Mouse (Mus musculus): Measurements from ENCODE around the gene Kremen2.

Kremen2 gene

DNA sequence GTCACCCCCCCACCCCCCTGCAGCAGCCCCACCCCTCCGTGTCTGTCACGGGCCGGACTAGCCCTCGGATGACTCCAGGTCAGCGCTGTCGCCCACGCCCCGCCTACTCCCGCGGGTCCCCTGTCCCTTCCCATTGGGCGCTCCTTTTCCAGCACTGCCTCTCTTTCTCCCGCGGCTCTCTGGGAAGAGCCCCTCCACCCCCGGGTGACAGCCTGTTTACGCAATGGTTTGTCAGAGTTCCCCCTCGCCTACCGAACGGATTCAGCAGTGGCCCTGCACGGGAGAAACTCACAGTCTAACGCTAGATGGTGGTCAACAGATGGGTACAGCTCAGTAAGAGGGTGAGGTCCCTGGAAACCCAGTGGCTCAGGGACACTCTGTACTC is 18.9 kb downstream of the Kremen2 start:
- DNase-seq = no peak

DNA sequence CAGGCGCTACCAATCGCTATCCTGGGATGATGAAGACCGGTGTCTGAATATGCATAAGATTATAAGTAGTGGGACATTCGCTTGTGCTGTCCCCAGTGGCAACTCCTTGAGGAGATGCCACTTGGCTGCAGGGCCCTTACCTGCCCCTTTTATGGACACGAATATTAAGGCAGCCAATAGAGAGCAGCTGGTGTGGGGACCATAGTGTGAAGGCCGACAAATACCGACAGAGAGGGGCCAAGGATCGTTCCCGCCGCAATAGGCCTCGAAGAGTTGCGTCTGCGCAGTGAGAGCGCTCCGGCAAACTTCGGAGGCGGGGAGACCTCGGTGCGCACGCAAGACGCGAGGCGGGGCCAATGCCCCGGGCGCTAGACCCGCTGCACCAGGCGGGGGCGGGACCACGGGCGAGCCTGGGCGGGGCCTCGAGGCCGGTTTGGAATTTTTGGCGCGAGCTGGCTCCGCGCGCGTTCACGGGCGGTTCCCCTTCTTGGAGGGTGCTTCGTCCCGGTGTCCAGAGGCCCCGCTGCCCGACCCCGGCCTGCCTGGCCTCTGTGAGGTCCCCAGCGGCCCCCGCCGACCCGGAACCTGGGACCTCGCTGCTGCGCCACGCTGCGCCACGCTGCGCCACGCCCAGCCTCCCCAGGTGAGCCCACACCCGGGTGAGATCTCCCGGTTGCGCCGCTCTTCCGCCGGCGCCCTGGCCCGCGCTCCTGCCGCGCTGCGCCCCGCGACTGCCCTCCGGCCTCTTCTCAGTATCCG is 19.5 kb downstream of the Kremen2 start, which contains the start of gene Pkmyt1:
TSS of gene Pkmyt1 (plus strand) at position 338 of the 759 bp plus-strand sequence.
- DNase-seq = peak; percentile 96

- DNase-seq = no peak
Measured at GRCm38 (mm10) chr17:23725477-23725876, 20.2 kb downstream of the Kremen2 start.

DNA sequence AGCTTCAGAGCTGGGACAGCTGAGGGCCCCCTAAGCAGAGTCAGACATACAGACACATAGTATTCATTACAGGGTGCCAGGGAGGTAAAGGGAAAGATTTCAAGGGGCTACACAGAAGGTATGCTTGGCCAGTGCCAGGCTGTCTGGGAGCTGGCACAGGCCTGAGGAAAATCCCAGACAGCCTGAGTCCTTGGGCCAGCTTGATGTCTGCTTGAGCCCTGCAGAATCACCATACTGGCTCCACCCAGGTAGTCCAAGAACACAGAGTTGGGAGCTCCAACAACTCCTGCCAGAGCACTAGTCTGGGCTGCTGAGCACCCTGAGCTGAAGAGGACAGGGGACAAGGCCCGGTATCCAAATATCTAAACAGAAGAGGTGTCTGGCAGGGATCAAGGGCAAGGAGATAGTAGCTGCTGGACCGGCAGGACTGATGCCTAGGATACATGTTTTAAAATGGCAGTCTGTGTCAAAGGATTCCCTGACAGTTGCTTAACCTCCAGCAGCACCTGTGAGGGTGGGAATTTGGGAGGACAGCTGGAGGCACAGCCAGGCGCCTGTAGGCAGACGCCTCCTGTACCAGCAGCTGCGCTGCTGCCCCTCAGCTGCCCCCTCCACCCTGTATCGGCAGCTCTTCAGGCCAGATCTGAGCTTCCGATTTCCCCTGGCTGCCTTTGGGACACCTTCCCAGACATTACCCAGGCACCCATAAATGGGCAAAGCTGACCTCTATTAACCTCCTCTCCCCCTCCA is 23.1 kb downstream of the Kremen2 start, which contains the start of gene 1520401A03Rik:
TSS of gene 1520401A03Rik (minus strand) at position 408 of the 750 bp plus-strand sequence.
- no peak for DNase-seq

DNA sequence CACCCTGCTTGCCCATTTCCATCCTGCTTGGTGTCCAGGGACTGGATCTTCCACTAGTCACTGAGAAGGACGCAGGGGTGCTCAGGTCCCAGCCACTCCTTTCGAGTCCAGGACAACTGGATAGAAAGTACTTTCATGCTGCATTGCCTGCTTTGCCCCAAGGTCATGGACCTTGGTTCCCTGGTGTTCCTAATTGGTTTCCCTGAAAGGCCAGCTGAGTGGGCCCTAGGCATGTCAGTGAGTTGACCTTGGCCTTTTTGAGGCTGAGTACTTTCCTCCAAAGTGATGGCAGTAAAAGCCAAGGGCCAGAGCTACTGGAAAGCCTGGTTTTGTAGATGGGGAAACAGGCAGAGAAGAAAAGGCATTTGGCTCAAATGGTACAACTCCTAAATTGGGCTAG is 23.7 kb downstream of the Kremen2 start:
- no peak for DNase-seq

GRCm38 (mm10) chr17:23719455-23719854 is 26.2 kb downstream of the Kremen2 start:
- DNase-seq = no peak

- DNase-seq = no peak
Measured at GRCm38 (mm10) chr17:23717003-23717402, 28.6 kb downstream of the Kremen2 start.

- peak; percentile 70 for DNase-seq
Measured at GRCm38 (mm10) chr17:23706212-23706611, 39.4 kb downstream of the Kremen2 start.

DNA sequence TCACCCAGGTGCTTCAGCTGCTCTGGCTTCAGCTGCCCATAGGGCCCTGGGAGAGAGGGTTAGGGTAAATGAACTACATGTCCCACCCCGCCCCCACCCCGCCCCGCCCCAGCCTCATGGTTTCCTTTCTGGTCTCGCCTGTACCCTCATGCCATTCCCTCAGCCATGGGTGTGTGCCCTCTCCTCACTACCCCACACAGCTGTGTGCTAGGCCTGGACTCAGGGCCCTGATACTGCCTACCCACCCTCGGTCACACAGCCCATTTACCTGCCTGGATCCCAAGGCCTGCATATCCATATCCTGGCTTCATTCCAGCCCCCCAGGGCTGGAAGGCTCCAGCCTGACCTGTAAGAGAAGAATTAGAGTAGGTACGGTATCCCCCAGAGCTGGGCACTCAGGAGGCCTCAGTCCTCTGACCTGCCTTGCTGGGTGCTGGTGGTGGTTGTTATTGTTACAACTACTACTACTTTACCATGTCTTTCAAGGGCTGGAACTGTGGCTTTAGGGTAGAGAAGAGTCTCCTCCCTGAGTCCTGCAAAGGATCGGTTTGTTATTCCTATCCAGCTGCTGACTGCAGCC is 40.0 kb downstream of the Kremen2 start:
- DNase-seq = no peak

GRCm38 (mm10) chr17:23704741-23705140 is 40.9 kb downstream of the Kremen2 start:
- no peak for DNase-seq

GRCm38 (mm10) chr17:23703301-23703700 is 42.3 kb downstream of the Kremen2 start:
- no peak for DNase-seq

- peak; percentile 79 for DNase-seq
Measured at GRCm38 (mm10) chr17:23700079-23700478, 45.6 kb downstream of the Kremen2 start.

- no peak for DNase-seq
Measured at GRCm38 (mm10) chr17:23699131-23700077, 46.2 kb downstream of the Kremen2 start.

GRCm38 (mm10) chr17:23695801-23696200 is 49.8 kb downstream of the Kremen2 start:
- no peak for DNase-seq

- no peak for DNase-seq
Measured at GRCm38 (mm10) chr17:23694491-23694890, 51.1 kb downstream of the Kremen2 start.

All from thymus, postnatal 25 days (tissue).